Mouse (Mus musculus) megakaryocyte-erythroid progenitor cell, adult 5 weeks (primary cell): ENCODE measurements around the gene Cnbp. TPM values are rescaled to one million over a fixed set of nuclear protein-coding genes. Genes with fewer than 3 reads are reported as not detected.

Source experiments
- polyA plus RNA-seq: library from polyadenylated mRNA; stranded (reverse); fragments of >175 nt; gene quantifications from 2 replicates; pipeline ENCODE4 v1.2.3, GENCODE M21; 2012

Gene Cnbp
- polyA plus RNA-seq = 103 and 130 TPM in 2 replicates

GRCm38 (mm10) chr6:87850900-87851614 is at the start of gene Cnbp:
Cnbp (minus strand) TSS chr6:87851106.

GRCm38 (mm10) chr6:87887594-87888233 is 36.8 kb upstream of the Cnbp start, which contains the start of gene Copg1:
Copg1 (plus strand) TSS chr6:87887814.

GRCm38 (mm10) chr6:87838551-87839197 is 12.2 kb downstream of the Cnbp start, which contains the start of gene Isy1:
Isy1 (minus strand) TSS chr6:87838798.

GRCm38 (mm10) chr6:87835695-87836094 is 15.2 kb downstream of the Cnbp start, which contains the start of gene Gm45140:
Gm45140 (minus strand) TSS chr6:87835795.

GRCm38 (mm10) chr6:87811675-87812338 is 39.1 kb downstream of the Cnbp start, which contains the start of gene Rab43:
Rab43 (minus strand) TSS chr6:87812164.

Other genes starting within 250 kb of the Cnbp start
- 5.1 and 5.4 TPM in 2 replicates for gene Aplf, start 178.9 kb downstream of the Cnbp start, polyA plus RNA-seq
- gene Efcc1, start 120.2 kb downstream of the Cnbp start, polyA plus RNA-seq = 1.5 and 5.1 TPM in 2 replicates
- 17.3 and 21.1 TPM in 2 replicates for gene Gp9, start 73.0 kb downstream of the Cnbp start, polyA plus RNA-seq
- 60.5 and 71.2 TPM in 2 replicates for gene Rab43, start 38.9 kb downstream of the Cnbp start, polyA plus RNA-seq
- gene Gm45140, start 15.3 kb downstream of the Cnbp start, polyA plus RNA-seq = 16.2 and 25.7 TPM in 2 replicates
- gene Isy1, start 12.3 kb downstream of the Cnbp start, polyA plus RNA-seq = 66.0 and 75.3 TPM in 2 replicates
- gene Copg1, start 36.7 kb upstream of the Cnbp start, polyA plus RNA-seq = 31.0 and 33.0 TPM in 2 replicates
- gene Hmces, start 62.8 kb upstream of the Cnbp start, polyA plus RNA-seq = 22.9 and 27.6 TPM in 2 replicates
- 163 and 296 TPM in 2 replicates for gene H1fx, start 130.5 kb upstream of the Cnbp start, polyA plus RNA-seq
- gene Rab7, start 194.2 kb upstream of the Cnbp start, polyA plus RNA-seq = 105 and 106 TPM in 2 replicates
- gene Rpn1, start 233.4 kb upstream of the Cnbp start, polyA plus RNA-seq = 81.3 and 91.4 TPM in 2 replicates